Mouse (Mus musculus): ENCODE results near the gene Cdc7.

GRCm38 (mm10) chr5:106973883-106974282, 9.8 kb downstream of the Cdc7 start:
- peak; percentile 55 for TF ChIP-seq CTCF (IDR thresholded peaks at IDR 0.05)
- no peak for TF ChIP-seq EP300 (IDR thresholded peaks at IDR 0.05)
